ENCODE assay signal across 23 mouse cellular contexts in the genomic region with DNA sequence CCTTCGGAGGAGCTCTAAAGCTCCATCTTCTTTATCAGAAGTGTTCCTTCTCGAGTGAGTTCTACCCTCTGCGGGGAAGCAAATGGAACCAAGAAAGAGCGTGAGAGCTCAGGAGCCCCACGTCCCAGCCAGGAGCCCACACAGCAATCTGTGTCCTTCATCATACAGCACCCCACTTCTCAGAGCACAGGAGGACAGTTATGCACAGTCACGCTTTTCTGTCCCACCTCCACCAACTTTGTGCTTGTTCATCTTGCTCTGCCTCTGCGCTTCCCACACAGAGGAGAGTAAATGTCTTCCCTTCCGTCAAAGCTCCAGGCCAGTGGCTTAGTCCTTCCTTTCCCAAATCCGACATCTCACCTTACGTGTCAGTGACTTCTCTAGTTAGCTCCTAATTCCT. TPM values are rescaled to one million over a fixed set of nuclear protein-coding genes. Genes with fewer than 3 reads are reported as not detected.
DNase-seq lines count a peak whose midpoint lies in the region; ATAC-seq and TF ChIP-seq lines count a peak whose summit lies in the region.
"Had no signal": no experiment of that assay in that cellular context is flagged by ENCODE, and none has a peak within 500 bp of the region (broad histone marks: within the 10 kb centered on the region; RNA-seq: fewer than 3 reads in every experiment).

No protein-coding gene starts in this region.

- TF ChIP-seq EP300 in liver, postnatal 0 days (IDR thresholded peaks at IDR 0.05; ENCODE audit: low read depth) = no peak

- no peak overlapping the region for H3K4me3 ChIP-seq in left cerebral cortex, adult 2 months
- H3K4me3 ChIP-seq in liver, postnatal 0 days (ENCODE audit: low read depth, low read length) = no peak overlapping the region
- H3K4me3 ChIP-seq: embryonic facial prominence, embryonic 15.5 days; erythroblast, embryonic 14.5 days; forebrain, embryonic 10.5 days; forebrain, embryonic 15.5 days; heart, adult 2 months; heart, embryonic 15.5 days; hindbrain, embryonic 13.5 days had no signal

- no peak overlapping the region for H3K4me2 ChIP-seq in liver, postnatal 0 days (ENCODE audit: low read depth, low read length)
- H3K4me2 ChIP-seq: embryonic facial prominence, embryonic 15.5 days; forebrain, embryonic 15.5 days; heart, embryonic 11.5 days; heart, embryonic 15.5 days; hindbrain, embryonic 13.5 days had no signal

- WGBS in liver, postnatal 0 days (ENCODE audit: insufficient replicate concordance) = 88% methylated on average over 10 of the region's 10 CpGs

- H3K36me3 ChIP-seq in liver, postnatal 0 days (replicated peaks; ENCODE audit: insufficient read depth, low read length) = 0 out of 2 replicates have a peak, but pooled peaks cover 5% of the 10 kb centered on the region

- H3K9ac ChIP-seq in liver, postnatal 0 days (replicated peaks) = no peak overlapping the region
- H3K9ac ChIP-seq: embryonic facial prominence, embryonic 15.5 days; forebrain, embryonic 15.5 days; heart, embryonic 15.5 days; hindbrain, embryonic 13.5 days had no signal

- ATAC-seq in liver, postnatal 0 days = no peak
- ATAC-seq: forebrain, embryonic 15.5 days; hindbrain, postnatal 0 days had no signal

- H3K27me3 ChIP-seq in liver, postnatal 0 days (ENCODE audit: insufficient read depth, low read length) = no peaks in the 10 kb centered on the region
- H3K27me3 ChIP-seq: embryonic facial prominence, embryonic 15.5 days; forebrain, embryonic 15.5 days; heart, embryonic 15.5 days; hindbrain, embryonic 13.5 days had no signal

- H3K27ac ChIP-seq in left cerebral cortex, adult 2 months = peak overlapping the region; percentile 42; the same call in 1 of the 2 replicates
- H3K27ac ChIP-seq in liver, postnatal 0 days (ENCODE audit: low read depth) = no peak overlapping the region
- H3K27ac ChIP-seq: embryonic facial prominence, embryonic 15.5 days; forebrain, embryonic 10.5 days; forebrain, embryonic 15.5 days; heart, adult 2 months; heart, embryonic 15.5 days; hindbrain, embryonic 13.5 days; hindbrain, postnatal 0 days had no signal

- H3K9me3 ChIP-seq in liver, postnatal 0 days (ENCODE audit: low read length) = no peaks in the 10 kb centered on the region
- H3K9me3 ChIP-seq: embryonic facial prominence, embryonic 15.5 days; forebrain, embryonic 10.5 days; forebrain, embryonic 15.5 days; heart, embryonic 15.5 days; hindbrain, embryonic 13.5 days had no signal

- H3K4me1 ChIP-seq in liver, postnatal 0 days (ENCODE audit: insufficient read depth) = peaks cover 3% of the 10 kb centered on the region; the same call in 1 of the 2 replicates
- H3K4me1 ChIP-seq: forebrain, embryonic 10.5 days had no signal

- intact Hi-C loops in left cerebral cortex, adult 2 months (cut with DNase I) = loop anchor here (1.0 to 5.0 kb wide), 2 partner anchors 42 to 59 kb away; a partner anchor contains a TSS
- intact Hi-C loops in left cerebral cortex, postnatal 4 days (cut with DNase I) = no loop called here

- no peak for TF ChIP-seq CTCF in left cerebral cortex, adult 2 months (IDR thresholded peaks at IDR 0.05)
- TF ChIP-seq CTCF in liver, postnatal 0 days (IDR thresholded peaks at IDR 0.05; ENCODE audit: low read depth) = no peak

- peak; percentile 28 to 72 for DNase-seq in frontal cortex, adult 2 months (ENCODE audit: extremely low spot score in 1 of 2, low spot score in 1 of 2)
- DNase-seq in frontal cortex, postnatal 14 days (ENCODE audit: low spot score in 2 of 2) = no peak
- peak in 1 of 2 experiments; percentile 29 for DNase-seq in left cerebral cortex, adult 2 months (ENCODE audit: extremely low spot score in 1 of 2, low spot score in 2 of 2)
- DNase-seq in left cerebral cortex, postnatal 4 days = no peak
- peak; percentile 37 to 66 for DNase-seq in right cerebral cortex, postnatal 36 days (ENCODE audit: low spot score in 2 of 2)
- no peak for DNase-seq in right cerebral cortex, postnatal 14 days
- no peak for DNase-seq in liver, postnatal 0 days
- DNase-seq: adrenal gland, postnatal 10 days; cerebellum, adult 18-20 months; cerebellum, postnatal 10 days; embryo, embryonic 11 days; gastrocnemius, postnatal 14 days; heart, adult 2 months; heart, postnatal 14 days had no signal

RNA-seq across cellular contexts. Expression of a gene that starts 7.7 kb away (rescaled TPM):
- polyA plus RNA-seq in frontal cortex, adult 2 months (2012; rRNA removed) = 48.0 and 64.1 TPM in 2 replicates
- 10 to 100 TPM; 25.2 to 31.0 TPM for total RNA-seq in left cerebral cortex, adult 2 months (2021)
- total RNA-seq in left cerebral cortex, postnatal 4 days (2021) = 10 to 100 TPM; 31.3 to 34.8 TPM
- 24.7 and 25.8 TPM in 2 replicates for polyA plus RNA-seq in liver, postnatal 0 days (2015; fragmentation: Nextera tagmentation; extraction: Ambion mirVana)

RNA-seq across cellular contexts. Expression of a gene that starts 37.0 kb away (rescaled TPM):
- 0.76 and 1.7 TPM in 2 replicates for polyA plus RNA-seq in frontal cortex, adult 2 months (2012; rRNA removed)
- total RNA-seq in left cerebral cortex, adult 2 months (2021) = not detected
- under 1 TPM in 1 of 2 experiments, not detected in 1; 0.56 TPM for total RNA-seq in left cerebral cortex, postnatal 4 days (2021)
- 2.1 and 2.6 TPM in 2 replicates for polyA plus RNA-seq in liver, postnatal 0 days (2015; fragmentation: Nextera tagmentation; extraction: Ambion mirVana)
- total RNA-seq: hematopoietic stem cell, adult 5-6 weeks had no signal
- polyA plus RNA-seq: erythroblast, embryonic 14.5 days had no signal

RNA-seq across cellular contexts. Expression of a gene that starts 40.2 kb away (rescaled TPM):
- polyA plus RNA-seq in frontal cortex, adult 2 months (2012; rRNA removed) = 18.9 and 19.6 TPM in 2 replicates
- total RNA-seq in left cerebral cortex, adult 2 months (2021) = 10 to 100 TPM; 74.6 to 90.0 TPM
- total RNA-seq in left cerebral cortex, postnatal 4 days (2021) = 100 to 1,000 TPM; 112 to 117 TPM
- 7.9 and 8.5 TPM in 2 replicates for polyA plus RNA-seq in liver, postnatal 0 days (2015; fragmentation: Nextera tagmentation; extraction: Ambion mirVana)

Comparison
In these comparisons a context has a peak if more than half of its experiments do, and no peak if none do; other contexts are left out.
1. DNase-seq: peak in frontal cortex, adult 2 months (2 of 2) and right cerebral cortex, postnatal 36 days (2 of 2); none in frontal cortex, postnatal 14 days (0 of 2), left cerebral cortex, postnatal 4 days (single experiment), right cerebral cortex, postnatal 14 days (single experiment) and liver, postnatal 0 days (single experiment).